Mouse (Mus musculus) sigmoid colon, adult 10 weeks (tissue): ENCODE data around the gene 1700018G05Rik. TPM values are rescaled to one million over a fixed set of nuclear protein-coding genes. Genes with fewer than 3 reads are reported as not detected.

Experiments used
- polyA plus RNA-seq: library from polyadenylated mRNA; stranded (reverse); fragments of 350-450 nt; fragmentation: Illumina TruSeq; extraction: RNeasy Lipid Tissue Mini Kit (QIAGEN cat#74804); gene quantifications from one replicate; pipeline ENCODE4 v1.2.3, GENCODE M21; 2014; ENCODE audit warnings: low read depth, low replicate concordance

The 1700018G05Rik gene
- polyA plus RNA-seq, result not detected

GRCm38 (mm10) chrX:102928072-102928471 is at the start of gene 1700018G05Rik:
TSS of gene 1700018G05Rik (plus strand) at chrX:102928372.

GRCm38 (mm10) chrX:102908587-102908986 is 19.6 kb upstream of the 1700018G05Rik start, which contains the start of the genes Dmrtc1a and 1700011M02Rik:
TSS of gene Dmrtc1a (minus strand) at chrX:102908687.
TSS of gene 1700011M02Rik (plus strand) at chrX:102908905.

Other genes starting within 250 kb of the 1700018G05Rik start
- not detected for gene Gm3880, start 241.4 kb upstream of the 1700018G05Rik start, polyA plus RNA-seq
- not detected for gene Gm9112, start 220.7 kb upstream of the 1700018G05Rik start, polyA plus RNA-seq
- not detected for gene Dmrtc1b, start 220.5 kb upstream of the 1700018G05Rik start, polyA plus RNA-seq
- gene Dmrtc1c1, start 125.4 kb upstream of the 1700018G05Rik start, polyA plus RNA-seq, result not detected
- not detected for gene Dmrtc1c2, start 73.8 kb upstream of the 1700018G05Rik start, polyA plus RNA-seq
- not detected for gene 1700031F05Rik, start 60.4 kb upstream of the 1700018G05Rik start, polyA plus RNA-seq
- not detected for gene Dmrtc1a, start 19.7 kb upstream of the 1700018G05Rik start, polyA plus RNA-seq
- not detected for gene 1700011M02Rik, start 19.5 kb upstream of the 1700018G05Rik start, polyA plus RNA-seq